Mouse (Mus musculus) adrenal gland, postnatal 36 days (tissue): ENCODE data around the gene Cox8b. TPM values are rescaled to one million over a fixed set of nuclear protein-coding genes. Genes with fewer than 3 reads are reported as not detected.
A peak's percentile ranks its signal among the peaks of the same experiment; 100 is the strongest.

Experiments
- DNase-seq, 2 experiments: peaks; one replicate each; pipeline ENCODE4 v3.0.0; 2021; ENCODE audit warnings: mixed read lengths in 1 of 2
- long read RNA-seq, 2 experiments: library from polyadenylated mRNA; stranded (forward); transcript quantifications; one replicate each; pipeline ENCODE4 v2.0.0; 2021; ENCODE audit warnings: borderline sequencing depth in 2 of 2
- total RNA-seq, 2 experiments: library from RNA; stranded (reverse); gene quantifications; 2 replicates each; pipeline ENCODE4 v1.2.3; 2021

Cox8b gene
- total RNA-seq = 1,000 to 10,000 TPM in 1 of 2 experiments, 100 to 1,000 TPM in 1; 964 to 1,065 TPM
- long read RNA-seq, experiment 1, transcript Cox8b-201 (2 exons, 360 nt) = major isoform, 814 of 854 reads
- long read RNA-seq, experiment 1, partial matches to known transcripts = 25 of 854 reads
- long read RNA-seq, experiment 1, other reads (novel, unspliced or antisense) = 15 of 854 reads
- long read RNA-seq, experiment 2, transcript Cox8b-201 (2 exons, 360 nt) = major isoform, 870 of 908 reads
- long read RNA-seq, experiment 2, partial matches to known transcripts = 0 of 908 reads
- long read RNA-seq, experiment 2, other reads (novel, unspliced or antisense) = 38 of 908 reads

DNA sequence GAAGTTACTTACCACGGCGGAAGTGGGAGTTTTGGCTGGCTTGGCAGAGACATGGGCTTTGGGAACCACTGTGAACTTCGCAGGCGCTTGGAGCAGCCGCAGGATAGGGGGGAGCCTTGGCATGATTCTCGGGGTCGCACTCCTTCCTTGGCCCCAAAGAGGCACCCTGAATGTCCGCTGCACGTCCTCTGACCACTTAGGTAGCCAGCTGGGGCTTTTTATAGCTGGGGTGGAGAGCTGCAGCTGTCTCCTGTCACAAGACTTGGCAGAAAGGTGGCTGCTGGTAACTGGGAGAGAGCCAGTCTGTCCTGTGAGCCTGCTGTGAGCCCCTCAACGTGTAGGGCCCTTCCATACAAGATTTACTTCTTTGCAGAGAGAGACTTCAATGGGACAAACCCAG lies at the start of gene Cox8b:
Gene Cox8b, minus strand, starts transcription at position 227 of the 400 bp plus-strand sequence.
- DNase-seq = no peak

- no peak for DNase-seq
Observed at GRCm38 (mm10) chr7:140949255-140949654, 49.0 kb upstream of the Cox8b start.

DNA sequence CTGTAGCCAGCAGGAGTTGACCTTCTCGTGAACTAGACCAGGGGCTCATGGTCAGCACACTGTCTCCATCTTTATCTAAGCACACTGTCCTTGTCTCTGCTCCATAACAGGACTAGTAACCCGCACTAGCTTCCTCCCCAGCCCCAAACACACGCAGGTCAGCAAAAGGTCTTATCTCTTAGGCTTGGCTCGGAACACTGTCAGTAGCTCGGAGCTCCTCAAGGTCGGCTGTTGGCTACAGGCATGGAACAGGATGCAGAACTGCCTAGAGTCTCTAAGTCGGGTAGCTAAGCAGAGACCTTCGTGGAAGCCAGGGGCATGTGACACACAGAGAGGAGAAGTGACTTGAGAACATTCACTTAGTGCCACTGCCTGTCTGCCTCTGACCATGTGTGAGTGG lies 47.9 kb upstream of the Cox8b start:
- DNase-seq = peak; percentile 79 to 80

DNA sequence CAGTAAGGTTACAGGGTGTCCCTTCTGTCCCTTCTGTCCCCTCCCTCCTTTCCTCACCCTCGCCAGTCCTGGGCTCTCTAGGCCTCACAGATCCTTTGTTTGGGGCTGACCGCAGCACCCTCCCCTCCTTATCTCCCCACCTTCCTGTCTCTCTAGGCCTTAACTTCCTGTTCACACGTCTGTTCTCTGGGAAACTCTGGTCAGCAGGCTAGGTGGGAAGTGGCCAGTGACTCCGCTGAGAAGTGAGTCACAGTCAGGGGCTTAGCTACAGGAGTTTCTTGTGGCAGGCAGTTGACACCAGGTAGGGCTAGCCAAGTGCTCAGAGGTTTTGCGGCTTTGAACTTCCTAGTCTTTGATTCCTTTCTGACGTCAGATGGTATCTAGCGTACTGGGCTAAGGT lies 46.7 kb upstream of the Cox8b start:
- DNase-seq = no peak

- no peak for DNase-seq
Observed at GRCm38 (mm10) chr7:140946311-140946710, 46.1 kb upstream of the Cox8b start.

GRCm38 (mm10) chr7:140945247-140945646 lies 45.0 kb upstream of the Cox8b start:
- DNase-seq = no peak

DNA sequence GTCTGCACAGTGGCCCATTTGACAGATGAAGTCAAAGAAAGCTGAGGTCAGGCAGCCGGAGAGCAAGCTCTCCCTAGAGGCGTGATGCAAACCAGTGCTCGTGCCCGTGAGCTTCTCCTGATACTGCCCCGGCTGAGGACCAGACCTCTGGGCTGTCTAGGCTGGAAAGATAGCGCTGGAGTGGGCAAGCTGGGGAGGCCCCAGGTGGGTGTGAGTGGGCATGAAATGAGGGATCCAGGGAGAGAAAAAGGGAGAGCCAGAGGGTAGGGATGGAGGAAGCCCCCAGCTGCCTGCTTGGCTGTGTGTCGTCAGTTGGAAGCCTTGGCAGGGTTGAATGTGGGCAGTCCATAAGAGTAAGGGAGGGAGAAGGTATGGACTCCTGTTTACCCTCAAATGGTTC lies 44.0 kb upstream of the Cox8b start:
- no peak for DNase-seq

DNA sequence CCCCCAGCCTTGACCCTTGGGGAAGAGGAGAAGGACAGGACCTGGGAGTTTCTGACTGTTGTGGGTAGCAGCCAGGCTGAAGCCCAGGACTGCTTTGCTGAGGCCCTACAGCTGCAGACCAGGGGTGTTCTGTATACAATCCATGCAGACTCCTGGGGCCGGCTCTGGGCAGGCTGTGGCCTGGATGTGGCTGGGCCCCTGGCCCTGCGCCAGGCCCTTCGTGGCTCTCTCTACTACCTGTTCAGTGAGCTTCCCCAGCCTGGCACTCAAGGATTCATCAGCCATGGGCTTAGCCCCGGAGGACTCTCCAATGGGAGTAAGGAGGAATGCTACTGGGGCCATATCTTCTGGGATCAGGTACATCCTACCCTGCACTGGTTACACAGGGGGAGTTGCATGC lies 43.1 kb upstream of the Cox8b start:
- peak in 1 of 2 experiments; percentile 14 for DNase-seq

GRCm38 (mm10) chr7:140942811-140943210 lies 42.6 kb upstream of the Cox8b start:
- no peak for DNase-seq

- DNase-seq = peak in 1 of 2 experiments; percentile 36
Observed at GRCm38 (mm10) chr7:140942341-140942740, 42.1 kb upstream of the Cox8b start.

DNA sequence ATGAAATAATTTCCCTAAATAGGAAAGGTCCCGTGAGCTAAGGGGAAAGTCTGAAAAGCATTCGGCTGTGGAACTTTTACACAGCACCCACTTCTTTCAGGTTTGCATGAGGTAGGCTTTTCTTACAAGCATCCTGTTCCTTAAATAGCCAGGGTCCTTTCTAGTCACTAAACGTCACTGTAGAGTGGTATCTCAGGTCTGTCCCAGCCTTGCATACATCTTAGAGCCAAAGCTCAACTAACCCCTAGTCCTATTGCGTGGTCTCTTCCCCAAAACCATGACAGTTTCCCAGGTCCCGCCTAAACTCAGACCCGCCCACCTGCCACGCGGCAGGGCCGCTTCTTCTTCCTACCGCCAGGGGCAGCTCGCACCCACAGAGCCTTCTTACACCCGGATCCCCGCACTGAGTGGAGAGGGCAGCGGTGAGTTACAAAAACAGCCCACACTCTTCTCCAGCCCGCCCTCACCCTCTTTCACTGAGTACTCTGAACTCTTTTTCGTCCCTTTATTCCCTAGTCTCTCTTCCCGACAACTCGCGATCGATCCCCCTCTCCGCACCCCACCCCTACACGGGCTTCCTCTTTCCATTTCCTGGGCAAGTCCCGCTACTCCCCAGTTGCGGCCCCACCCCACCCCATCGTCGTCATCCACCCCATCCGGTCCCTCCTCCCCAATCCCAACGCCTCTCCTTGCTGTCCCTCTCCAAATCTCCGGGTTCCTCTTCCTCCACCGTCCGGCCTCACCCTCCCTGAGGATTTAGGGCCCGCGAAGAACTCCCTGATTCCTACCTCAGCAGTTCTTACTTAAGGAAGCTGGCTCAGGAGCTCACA lies 41.2 kb upstream of the Cox8b start, which contains the start of gene Pgghg:
Gene Pgghg, plus strand, starts transcription at position 170 of the 830 bp plus-strand sequence.
- DNase-seq = peak; percentile 91 to 94

- DNase-seq = no peak
Observed at GRCm38 (mm10) chr7:140939669-140940171, 39.5 kb upstream of the Cox8b start.

DNA sequence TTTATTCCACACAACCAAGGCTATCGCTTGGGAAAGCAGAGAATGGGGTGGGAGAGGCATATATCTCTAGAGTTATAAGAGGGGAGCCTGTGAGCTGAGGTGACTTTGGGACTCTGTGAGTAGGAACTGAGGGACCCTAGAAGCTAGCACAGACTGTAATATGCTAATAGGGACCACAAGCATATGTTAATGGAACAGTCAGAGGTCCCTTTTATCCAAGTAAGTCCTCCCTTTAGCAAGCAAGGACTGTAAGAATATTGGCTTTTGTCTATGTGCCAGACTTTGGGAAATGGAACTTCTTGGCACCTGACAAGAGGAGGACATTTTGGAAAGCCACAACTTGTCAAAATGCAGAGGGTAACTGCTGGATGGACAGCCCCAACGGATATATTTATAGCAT lies 38.6 kb upstream of the Cox8b start:
- no peak for DNase-seq

DNA sequence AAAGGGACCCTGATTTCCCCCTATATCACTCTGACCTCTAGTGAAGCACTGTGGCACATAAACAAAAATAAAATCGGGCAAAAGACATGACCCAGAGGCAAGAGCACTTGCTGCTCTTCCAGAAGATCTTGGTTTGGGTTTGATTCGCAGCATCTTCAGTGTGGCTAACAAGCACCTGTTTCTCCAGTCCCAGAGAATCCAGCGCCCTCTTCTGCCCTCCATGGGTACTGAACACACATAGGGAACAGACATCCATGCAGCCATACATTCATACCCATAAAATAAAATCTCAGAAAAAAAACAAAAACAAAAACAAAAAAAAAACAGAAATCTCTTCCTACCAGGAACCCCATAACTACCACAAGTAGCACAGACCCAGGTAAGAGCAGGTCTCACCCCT lies 38.2 kb upstream of the Cox8b start:
- DNase-seq = no peak

DNA sequence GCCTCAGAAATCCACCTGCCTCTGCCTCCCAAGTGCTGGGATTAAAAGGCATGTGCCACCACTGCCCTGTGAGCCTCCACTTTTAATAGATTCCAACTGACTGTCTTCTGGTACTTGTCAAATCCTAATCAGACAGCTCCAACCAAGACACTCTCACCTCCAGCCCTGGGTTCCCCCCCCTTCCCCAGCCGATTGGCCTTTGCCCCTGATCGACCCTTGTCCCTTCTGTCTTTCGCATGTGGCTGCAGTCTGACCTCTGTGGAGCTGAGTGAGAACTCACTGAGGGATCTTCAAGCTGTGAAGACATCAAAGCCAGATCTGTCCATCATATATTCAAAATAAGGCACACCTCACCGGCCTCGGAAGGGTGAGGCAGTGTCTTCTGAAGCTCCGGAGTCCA lies 26.9 kb upstream of the Cox8b start:
- no peak for DNase-seq

- no peak for DNase-seq
Observed at GRCm38 (mm10) chr7:140923070-140923775, 23.0 kb upstream of the Cox8b start.

- peak; percentile 68 to 79 for DNase-seq
Observed at GRCm38 (mm10) chr7:140922398-140923069, 22.3 kb upstream of the Cox8b start.

DNA sequence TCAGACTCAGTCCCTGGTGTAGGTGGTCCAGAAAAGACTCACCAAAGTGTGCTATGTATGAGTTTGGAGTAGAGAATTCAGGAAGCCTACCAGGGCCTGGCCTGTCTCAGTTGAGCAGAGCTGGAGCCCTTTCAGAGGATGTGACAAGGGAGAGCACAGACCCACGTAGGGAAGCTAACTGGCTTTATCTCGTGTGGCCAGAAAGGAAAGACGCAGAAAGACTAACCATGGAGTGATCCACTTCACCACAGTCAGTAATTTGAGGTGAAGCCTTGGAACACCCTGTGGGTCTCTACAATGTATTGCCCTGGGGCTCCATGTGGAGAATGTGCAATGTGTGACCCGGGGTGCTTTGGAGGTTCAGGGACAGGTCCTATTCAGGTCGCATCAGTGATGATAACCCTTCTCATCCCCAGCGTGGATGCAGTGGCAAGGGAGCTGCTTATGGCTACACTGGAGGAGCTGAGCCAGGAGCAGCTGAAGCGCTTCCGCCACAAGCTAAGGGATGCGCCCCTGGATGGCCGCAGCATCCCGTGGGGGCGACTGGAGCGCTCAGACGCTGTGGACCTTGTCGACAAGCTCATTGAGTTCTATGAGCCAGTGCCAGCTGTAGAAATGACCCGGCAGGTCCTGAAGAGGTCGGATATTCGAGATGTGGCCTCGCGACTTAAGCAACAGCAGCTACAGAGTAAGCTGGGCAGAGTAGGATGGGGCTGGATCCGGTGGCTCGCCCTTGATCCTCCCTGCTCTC lies 21.2 kb upstream of the Cox8b start:
- no peak for DNase-seq

- DNase-seq = no peak
Observed at GRCm38 (mm10) chr7:140920418-140921029, 20.3 kb upstream of the Cox8b start, which contains the start of gene Nlrp6. Nlrp6 (plus strand) TSS chr7:140920902.

DNA sequence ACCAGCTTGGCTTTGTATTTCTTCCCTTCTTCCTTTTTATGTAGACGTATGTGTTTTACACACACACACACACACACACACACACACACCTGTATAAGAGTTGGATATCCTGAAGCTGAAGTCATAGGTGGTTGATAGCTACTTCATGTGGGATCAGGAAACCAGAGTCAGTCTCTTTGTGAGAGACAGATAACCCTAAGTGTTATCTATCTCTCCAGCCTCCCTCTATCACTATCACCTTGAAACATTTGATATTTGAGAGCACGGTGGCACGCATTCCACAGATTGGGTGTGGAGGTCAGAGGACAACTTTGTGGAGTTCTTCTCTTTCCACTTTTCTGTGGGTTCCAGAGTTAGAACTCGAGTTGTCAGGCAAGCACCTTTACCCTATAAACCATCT lies 19.7 kb upstream of the Cox8b start:
- no peak for DNase-seq
